Mouse (Mus musculus) kidney, adult 10 weeks (tissue): ENCODE data around the gene Olfr1350. TPM values are rescaled to one million over a fixed set of nuclear protein-coding genes. Genes with fewer than 3 reads are reported as not detected.

Experiments used
- polyA plus RNA-seq: library from polyadenylated mRNA; stranded (reverse); fragments of 350-450 nt; fragmentation: Illumina TruSeq; extraction: RNeasy Lipid Tissue Mini Kit (QIAGEN cat#74804); gene quantifications from one replicate; pipeline ENCODE4 v1.2.3, GENCODE M21; 2014; ENCODE audit warnings: low read depth, low replicate concordance

The Olfr1350 gene
- not detected for polyA plus RNA-seq

DNA sequence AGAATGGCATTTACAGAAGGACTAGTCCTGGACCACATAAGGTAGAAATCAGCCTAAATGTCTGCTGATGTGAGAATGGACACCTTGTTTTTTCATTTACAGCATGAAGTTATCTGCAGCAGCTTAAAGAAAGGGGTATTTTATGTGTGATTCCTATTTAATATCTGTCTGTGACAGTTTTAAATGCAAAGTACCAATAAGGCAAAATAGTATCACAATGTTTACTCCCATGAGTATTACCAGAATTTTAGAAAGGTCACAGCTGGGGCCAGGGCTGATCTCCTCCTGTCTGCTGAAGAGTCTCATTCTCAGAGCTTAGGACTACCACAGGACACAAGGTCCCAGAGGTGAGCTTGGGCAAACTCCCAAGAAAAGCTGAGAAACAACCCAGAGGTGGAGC lies at the start of gene Olfr1350:
Olfr1350 (plus strand) TSS at position 301 of the 400 bp plus-strand sequence.

DNA sequence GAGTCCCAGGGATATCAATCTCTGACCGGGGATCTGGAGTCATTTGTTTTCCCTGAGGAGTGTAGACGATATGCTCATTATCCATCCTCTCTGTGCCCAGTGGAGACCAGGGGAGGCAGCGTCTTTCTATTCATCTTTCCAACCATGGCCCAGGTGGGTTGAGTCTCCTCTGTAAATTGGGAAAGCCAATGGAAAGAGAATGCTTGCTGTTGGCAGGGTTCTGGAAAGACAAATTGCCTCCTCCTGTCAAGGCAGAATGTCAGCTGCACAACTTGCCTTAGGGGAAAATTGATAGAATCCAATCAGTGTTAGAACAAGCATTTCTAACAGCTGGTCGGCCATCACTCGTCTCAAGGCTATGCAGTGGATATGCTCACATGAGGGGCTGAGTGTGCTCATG lies 41.8 kb upstream of the Olfr1350 start, which contains the start of gene Olfr1349:
Olfr1349 (minus strand) TSS at position 101 of the 400 bp plus-strand sequence.

Other genes starting within 250 kb of the Olfr1350 start
- 3.1 TPM for gene Zfp583, start 233.6 kb upstream of the Olfr1350 start, polyA plus RNA-seq
- gene Gm3854, start 221.1 kb upstream of the Olfr1350 start, polyA plus RNA-seq = 0.93 TPM
- 5.0 TPM for gene Zfp78, start 201.6 kb upstream of the Olfr1350 start, polyA plus RNA-seq
- 4.0 TPM for gene Zfp28, start 181.5 kb upstream of the Olfr1350 start, polyA plus RNA-seq
- not detected for gene Smim17, start 166.1 kb upstream of the Olfr1350 start, polyA plus RNA-seq
- not detected for gene Gm20715, start 154.6 kb upstream of the Olfr1350 start, polyA plus RNA-seq
- not detected for gene Olfr1344, start 126.2 kb upstream of the Olfr1350 start, polyA plus RNA-seq
- gene Olfr1336, start 108.7 kb upstream of the Olfr1350 start, polyA plus RNA-seq = not detected
- not detected for gene Olfr1346, start 97.7 kb upstream of the Olfr1350 start, polyA plus RNA-seq
- gene Olfr5, start 77.9 kb upstream of the Olfr1350 start, polyA plus RNA-seq = not detected
- not detected for gene Olfr1347, start 65.1 kb upstream of the Olfr1350 start, polyA plus RNA-seq
- not detected for gene Olfr1348, start 56.1 kb upstream of the Olfr1350 start, polyA plus RNA-seq
- gene Olfr1349, start 41.9 kb upstream of the Olfr1350 start, polyA plus RNA-seq = not detected
- gene Zim1, start 131.6 kb downstream of the Olfr1350 start, polyA plus RNA-seq = 3.5 TPM
- gene Peg3, start 165.6 kb downstream of the Olfr1350 start, polyA plus RNA-seq = 22.6 TPM
- 0.24 TPM for gene Usp29, start 165.7 kb downstream of the Olfr1350 start, polyA plus RNA-seq